Mouse (Mus musculus) embryonic stem cell, embryonic (primary cell): ENCODE measurements around the gene Fance.

ENCODE experiments used
- CTCF ChIA-PET, 4 experiments: fragments of 300-600 bp in 2 of 4; fragments of 350-600 bp in 2 of 4; sonication (Branson Sonifier 250); formaldehyde crosslinking; loops; one replicate each; lab custom pipeline; 2022; ENCODE audit warnings: inconsistent platforms in 2 of 4; lab: Charles Lee
- POLR2A ChIA-PET, 4 experiments: fragments of 300-600 bp in 2 of 4; fragments of 350-600 bp in 2 of 4; sonication (Branson Sonifier 250); formaldehyde crosslinking; loops; one replicate each; lab custom pipeline; 2022; ENCODE audit warnings: antibody characterized with exemption in 4 of 4, inconsistent platforms in 1 of 4; lab: Charles Lee

Fance gene

GRCm38 (mm10) chr17:28327673-28328325 lies 14.5 kb downstream of the Fance start:
- CTCF ChIA-PET, result interaction anchor here in 3 of 4 experiments (0.6 to 1.7 kb wide), 7 partner anchors 9 to 120 kb away, joined by 3 to 7 read pairs (median 5); partner anchors contain the start of genes Def6 (in 1 of the 3), Fance (in 1 of the 3) and Tead3 (in 1 of the 3)
- POLR2A ChIA-PET, result interaction anchor here (0.5 to 45.8 kb wide), 36 partner anchors 4 to 261 kb away, joined by 3 to 990 read pairs (median 4); partner anchors contain the start of genes Fance (in 3 of the 4), Def6 (in 1 of the 4), Ppard (in 1 of the 4) and Rpl10a (in 1 of the 4)

DNA sequence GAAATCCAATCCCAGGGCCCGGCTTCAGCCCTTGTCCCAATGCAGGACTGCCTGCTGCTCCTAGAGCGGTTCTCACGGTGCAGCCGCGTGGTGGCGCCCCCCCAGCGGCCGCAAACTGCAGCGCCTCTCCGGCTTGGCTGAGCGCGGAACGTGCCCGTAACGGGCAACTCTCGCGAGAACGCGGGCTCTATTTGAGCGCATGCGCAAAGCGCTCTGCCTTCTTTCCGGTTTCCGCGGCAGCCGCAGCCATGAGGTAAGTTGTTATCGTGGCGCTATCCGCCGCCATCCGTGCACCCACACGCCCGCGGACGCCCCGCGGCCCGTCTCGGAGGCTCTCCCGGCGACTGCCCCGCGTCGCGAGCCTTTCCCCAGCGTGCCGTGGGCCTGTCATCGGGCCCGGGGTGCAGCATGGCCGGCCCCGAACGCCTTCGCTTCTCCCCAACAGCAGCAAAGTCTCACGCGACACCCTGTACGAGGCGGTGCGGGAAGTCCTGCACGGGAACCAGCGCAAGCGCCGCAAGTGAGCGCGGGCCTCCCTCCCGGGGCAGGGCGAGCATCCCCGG lies 15.1 kb downstream of the Fance start, which contains the start of gene Rpl10a:
TSS of gene Rpl10a (plus strand) at position 106 of the 563 bp plus-strand sequence.
- ChIA-PET POLR2A (interaction anchor here (0.7 to 45.8 kb wide), 51 partner anchors 4 to 774 kb away, joined by 3 to 990 read pairs (median 5); partner anchors contain the start of genes Tead3 (in 3 of the 4), Fance (in 2 of the 4), Tulp1 (in 2 of the 4) and Def6 (in 1 of the 4)), CTCF (interaction anchor here in 1 of 4 experiments (1.0 to 1.4 kb wide), 3 partner anchors 23 to 204 kb away, joined by 3 to 7 read pairs (median 3); partner anchors contain the start of genes Def6 and Tead3)

DNA sequence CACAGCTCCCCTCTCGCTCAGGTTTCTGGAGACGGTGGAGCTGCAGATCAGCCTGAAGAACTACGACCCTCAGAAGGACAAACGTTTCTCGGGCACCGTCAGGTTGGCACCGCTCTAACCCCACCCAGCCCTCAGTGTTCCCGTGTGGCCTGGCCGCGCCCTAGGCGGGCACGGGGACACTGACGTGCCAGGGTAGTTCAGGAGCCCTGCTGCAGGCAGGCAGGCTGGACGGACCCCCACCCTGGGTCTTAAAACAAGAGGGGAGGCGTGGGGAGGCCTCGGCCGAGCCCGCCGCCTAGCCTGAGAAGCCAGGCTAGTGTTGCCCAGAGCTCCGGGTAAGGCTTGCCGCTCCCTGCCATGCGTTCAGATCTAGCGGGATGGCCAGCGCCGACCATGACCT lies 15.6 kb downstream of the Fance start:
- POLR2A ChIA-PET, result interaction anchor here in 3 of 4 experiments (0.7 to 45.8 kb wide), 62 partner anchors 5 to 775 kb away, joined by 3 to 990 read pairs (median 4); partner anchors contain the start of genes Fance (in 3 of the 3), Tead3 (in 3 of the 3), Def6 (in 2 of the 3) and Tulp1 (in 2 of the 3)
- CTCF ChIA-PET, result interaction anchor here in 2 of 4 experiments (0.7 to 1.4 kb wide), 5 partner anchors 22 to 203 kb away, joined by 3 to 4 read pairs (median 3); partner anchors contain the start of gene Tead3 (in 1 of the 2)

DNA sequence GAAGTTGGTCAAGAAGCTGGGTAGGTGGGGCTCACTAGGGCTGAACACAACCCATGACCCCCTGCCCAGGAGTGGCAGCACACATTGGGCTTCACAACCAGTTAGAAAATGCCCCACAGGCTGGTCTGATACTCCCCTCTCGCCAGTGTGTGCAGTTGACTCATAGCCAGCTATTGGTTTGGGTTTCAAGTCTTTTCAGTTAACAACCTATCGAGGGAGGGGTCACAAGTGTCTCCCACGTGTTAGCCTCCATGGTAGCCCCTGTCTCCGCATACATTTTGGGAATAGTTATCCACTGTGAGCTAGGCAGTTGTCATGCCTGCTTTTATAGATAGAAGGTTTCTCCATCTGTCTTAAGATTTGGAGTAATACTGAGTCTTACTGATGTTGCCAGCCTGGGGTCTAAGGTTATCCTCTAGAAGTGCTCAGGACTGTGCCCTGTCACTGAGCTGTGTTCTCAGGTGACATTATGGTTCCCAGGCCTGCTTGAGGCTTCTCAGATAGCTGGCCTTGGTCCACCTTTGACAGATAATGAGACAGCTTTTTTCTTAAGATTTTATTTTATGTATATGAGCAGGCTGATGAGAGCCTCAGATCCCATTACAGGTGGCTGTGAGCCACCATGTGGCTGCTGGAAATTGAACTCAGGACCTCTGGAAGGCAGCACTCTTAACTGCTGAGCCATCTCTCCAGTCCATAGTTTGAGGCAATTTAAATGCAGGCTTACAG lies 16.3 kb downstream of the Fance start:
- ChIA-PET POLR2A (interaction anchor here (0.5 to 45.8 kb wide), 96 partner anchors 5 to 1127 kb away, joined by 3 to 990 read pairs (median 5); partner anchors contain the start of genes Tead3 (in 4 of the 4), Fance (in 3 of the 4), Def6 (in 2 of the 4) and Tulp1 (in 2 of the 4)), CTCF (interaction anchor here (0.6 to 1.9 kb wide), 12 partner anchors 13 to 117 kb away, joined by 3 to 20 read pairs (median 4); partner anchors contain the start of gene Tead3 (in 1 of the 4))

- POLR2A ChIA-PET, result interaction anchor here (0.6 to 45.8 kb wide), 102 partner anchors 6 to 1302 kb away, joined by 3 to 990 read pairs (median 6); partner anchors contain the start of genes Tead3 (in 4 of the 4), Fance (in 3 of the 4), Def6 (in 2 of the 4) and Tulp1 (in 2 of the 4)
- CTCF ChIA-PET, result interaction anchor here (0.6 to 1.9 kb wide), 11 partner anchors 13 to 117 kb away, joined by 3 to 20 read pairs (median 4); partner anchors contain the start of gene Tead3 (in 1 of the 4)
These were observed 16.9 kb downstream of the Fance start for GRCm38 (mm10) chr17:28330232-28330546.

DNA sequence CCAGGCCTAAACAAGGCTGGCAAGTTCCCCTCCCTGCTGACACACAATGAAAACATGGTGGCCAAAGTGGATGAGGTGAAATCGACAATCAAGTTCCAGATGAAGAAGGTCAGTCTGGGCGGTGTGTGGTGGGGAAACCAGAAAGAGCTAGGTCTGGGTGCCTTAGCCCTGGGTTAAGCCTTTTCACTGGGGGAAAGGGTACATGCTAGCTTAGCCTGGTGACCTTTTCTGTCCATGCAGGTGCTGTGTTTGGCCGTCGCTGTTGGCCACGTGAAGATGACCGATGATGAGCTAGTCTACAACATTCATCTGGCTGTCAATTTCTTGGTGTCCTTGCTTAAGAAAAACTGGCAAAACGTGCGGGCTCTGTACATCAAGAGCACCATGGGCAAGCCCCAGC lies 17.3 kb downstream of the Fance start:
- CTCF ChIA-PET, result interaction anchor here in 2 of 4 experiments (0.8 to 1.9 kb wide), 8 partner anchors 11 to 101 kb away, joined by 3 to 7 read pairs (median 6); partner anchors contain the start of gene Tead3 (in 1 of the 2)
- POLR2A ChIA-PET, result interaction anchor here (0.5 to 45.8 kb wide), 111 partner anchors 6 to 1302 kb away, joined by 3 to 990 read pairs (median 6); partner anchors contain the start of genes Tead3 (in 4 of the 4), Fance (in 3 of the 4), Def6 (in 2 of the 4) and Ppard (in 2 of the 4)

GRCm38 (mm10) chr17:28331241-28332112 lies 18.2 kb downstream of the Fance start:
- POLR2A ChIA-PET, result interaction anchor here (0.5 to 45.8 kb wide), 149 partner anchors 7 to 1244 kb away, joined by 3 to 990 read pairs (median 5); partner anchors contain the start of genes Fance (in 3 of the 4), Tead3 (in 3 of the 4), Tulp1 (in 3 of the 4) and Def6 (in 2 of the 4)
- CTCF ChIA-PET, result interaction anchor here (0.6 to 1.9 kb wide), 15 partner anchors 8 to 703 kb away, joined by 3 to 7 read pairs (median 3); partner anchors contain the start of gene Tead3 (in 1 of the 4)

- CTCF ChIA-PET, result interaction anchor here (0.6 to 1.8 kb wide), 10 partner anchors 9 to 704 kb away, joined by 3 to 7 read pairs (median 3); no protein-coding TSS in a partner anchor
- POLR2A ChIA-PET, result interaction anchor here (0.6 to 45.8 kb wide), 106 partner anchors 7 to 1245 kb away, joined by 3 to 990 read pairs (median 5); partner anchors contain the start of genes Fance (in 3 of the 4), Tead3 (in 3 of the 4), Ppard (in 2 of the 4) and Hmga1 (in 1 of the 4)
These were observed 19.0 kb downstream of the Fance start for GRCm38 (mm10) chr17:28332113-28332914.

- ChIA-PET CTCF (interaction anchor here in 2 of 4 experiments (0.5 to 0.9 kb wide), 2 partner anchors 35 to 631 kb away, joined by 3 to 14 read pairs; no protein-coding TSS in a partner anchor), POLR2A (interaction anchor here (0.7 to 45.8 kb wide), 27 partner anchors 8 to 195 kb away, joined by 3 to 990 read pairs (median 12); partner anchors contain the start of genes Tead3 (in 2 of the 4), Fance (in 1 of the 4), Ppard (in 1 of the 4) and Rpl10a (in 1 of the 4))
These were observed 19.7 kb downstream of the Fance start for GRCm38 (mm10) chr17:28332915-28333546.

DNA sequence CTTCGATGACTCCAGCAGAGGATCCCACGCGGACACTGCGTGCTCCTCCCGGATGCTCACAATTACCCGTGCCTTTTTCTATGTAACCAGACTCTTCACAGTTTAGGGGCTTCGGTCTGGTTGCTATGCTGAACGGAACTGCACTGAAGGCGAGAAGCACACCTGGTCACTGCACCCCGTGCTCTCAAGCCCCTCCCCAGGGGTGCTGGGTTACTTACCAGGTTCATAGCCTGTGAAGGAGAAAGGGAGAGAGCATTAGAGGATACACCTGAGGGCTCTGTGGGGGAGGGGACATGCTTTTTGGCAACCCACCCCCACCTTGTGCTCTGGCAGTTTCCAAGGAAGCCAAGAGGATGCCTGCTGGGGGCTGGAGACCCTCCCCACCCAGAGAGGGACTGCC lies 21.9 kb downstream of the Fance start:
- POLR2A ChIA-PET, result interaction anchor here in 3 of 4 experiments (0.8 to 45.8 kb wide), 5 partner anchors 8 to 18 kb away, joined by 3 to 990 read pairs (median 4); partner anchors contain the start of genes Tead3 (in 2 of the 3), Fance (in 1 of the 3), Rpl10a (in 1 of the 3) and Tulp1 (in 1 of the 3)
- CTCF ChIA-PET, result interaction anchor here in 1 of 4 experiments (0.7 kb wide), 1 partner anchor 177 kb away, joined by 3 read pairs; no protein-coding TSS in a partner anchor

GRCm38 (mm10) chr17:28337547-28337946 lies 24.2 kb downstream of the Fance start:
- CTCF ChIA-PET, result interaction anchor here (0.6 to 2.1 kb wide), 16 partner anchors 12 to 1047 kb away, joined by 3 to 12 read pairs (median 5); partner anchors contain the start of genes Fance (in 1 of the 4) and Tead3 (in 1 of the 4)

DNA sequence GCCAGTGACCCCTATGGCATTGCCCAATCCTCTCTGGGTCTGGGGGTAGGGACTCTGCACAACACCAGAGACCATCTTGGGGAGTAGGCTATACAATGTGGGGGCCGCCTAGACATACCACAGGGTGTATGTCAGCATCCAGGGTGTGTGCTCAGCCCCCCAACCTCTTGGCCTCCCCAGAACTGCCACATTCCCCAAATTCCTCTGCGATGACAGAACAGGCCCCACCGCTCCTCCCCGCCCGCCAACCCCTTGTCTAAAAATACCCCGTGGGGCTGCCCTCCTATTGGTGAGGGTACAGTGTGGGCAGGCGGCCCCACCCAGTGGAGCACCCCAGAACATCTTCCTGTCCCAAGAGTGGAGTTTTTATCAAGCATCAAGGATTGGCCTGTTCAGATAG lies 27.3 kb downstream of the Fance start:
- CTCF ChIA-PET, result interaction anchor here in 1 of 4 experiments (3.0 kb wide), 1 partner anchor 9 kb away, joined by 8 read pairs; the partner anchor contains the start of gene Tead3

More at GRCm38 (mm10) chr17:28337547-28337946, 24.2 kb downstream of the Fance start:
- POLR2A ChIA-PET, result interaction anchor here in 3 of 4 experiments (0.6 to 45.8 kb wide), 11 partner anchors 6 to 786 kb away, joined by 3 to 990 read pairs (median 4); partner anchors contain the start of genes Rpl10a (in 2 of the 3), Fance (in 1 of the 3), Tead3 (in 1 of the 3) and Tulp1 (in 1 of the 3)

GRCm38 (mm10) chr17:28341091-28341490 lies 27.8 kb downstream of the Fance start:
- ChIA-PET POLR2A (interaction anchor here in 3 of 4 experiments (0.7 to 45.8 kb wide), 10 partner anchors 9 to 184 kb away, joined by 3 to 990 read pairs (median 6); partner anchors contain the start of genes Tead3 (in 2 of the 3), Fance (in 1 of the 3) and Rpl10a (in 1 of the 3)), CTCF (interaction anchor here in 3 of 4 experiments (0.6 to 3.0 kb wide), 3 partner anchors 9 to 48 kb away, joined by 3 to 8 read pairs (median 7); partner anchors contain the start of gene Tead3 (in 1 of the 3))

More for the DNA sequence above, 27.3 kb downstream of the Fance start:
- POLR2A ChIA-PET, result interaction anchor here in 3 of 4 experiments (0.7 to 45.8 kb wide), 7 partner anchors 9 to 142 kb away, joined by 3 to 990 read pairs (median 9); partner anchors contain the start of genes Rpl10a (in 2 of the 3), Fance (in 1 of the 3) and Tead3 (in 1 of the 3)
